Mouse (Mus musculus): ENCODE results near the gene Tmbim7.
"Not testable (repeated sequence)": the region's sequence is repeated elsewhere in the genome, so short reads cannot be mapped to it uniquely, and the experiment has no call there.

The Tmbim7 gene

GRCm38 (mm10) chr5:3650881-3651280 is at the start of gene Tmbim7:
TSS of gene Tmbim7 (plus strand) at chr5:3651181.
- no peak for DNase-seq

- no peak for DNase-seq
These were observed 43.9 kb upstream of the Tmbim7 start for GRCm38 (mm10) chr5:3607114-3607513.

GRCm38 (mm10) chr5:3609241-3609640 is 41.7 kb upstream of the Tmbim7 start:
- DNase-seq: no peak

- DNase-seq: not testable (repeated sequence)
These were observed 39.1 kb upstream of the Tmbim7 start for GRCm38 (mm10) chr5:3611835-3612234.

GRCm38 (mm10) chr5:3620486-3620885 is 30.5 kb upstream of the Tmbim7 start:
- DNase-seq: peak; percentile 77 to 82

- DNase-seq: no peak
These were observed 20.9 kb upstream of the Tmbim7 start for GRCm38 (mm10) chr5:3630055-3630454.

GRCm38 (mm10) chr5:3631512-3632271 is 19.3 kb upstream of the Tmbim7 start:
- no peak for DNase-seq

GRCm38 (mm10) chr5:3632285-3632684 is 18.7 kb upstream of the Tmbim7 start:
- DNase-seq: no peak

- no peak for DNase-seq
These were observed 17.7 kb upstream of the Tmbim7 start for GRCm38 (mm10) chr5:3633315-3633714.

GRCm38 (mm10) chr5:3633951-3634350 is 17.0 kb upstream of the Tmbim7 start:
- no peak for DNase-seq

GRCm38 (mm10) chr5:3635286-3635685 is 15.7 kb upstream of the Tmbim7 start:
- DNase-seq: no peak

- no peak for DNase-seq
These were observed 6.4 kb upstream of the Tmbim7 start for GRCm38 (mm10) chr5:3644621-3645020.

GRCm38 (mm10) chr5:3645326-3645725 is 5.7 kb upstream of the Tmbim7 start:
- DNase-seq: no peak

GRCm38 (mm10) chr5:3646539-3646938 is 4.4 kb upstream of the Tmbim7 start:
- DNase-seq: no peak

- peak; percentile 61 to 67 for DNase-seq
These were observed 3.8 kb upstream of the Tmbim7 start for GRCm38 (mm10) chr5:3646991-3647707.

- peak; percentile 88 to 94 for DNase-seq
These were observed 3.3 kb upstream of the Tmbim7 start for GRCm38 (mm10) chr5:3647708-3648121.

- no peak for DNase-seq
These were observed 2.7 kb upstream of the Tmbim7 start for GRCm38 (mm10) chr5:3648206-3648848.

GRCm38 (mm10) chr5:3648849-3649210 is 2.2 kb upstream of the Tmbim7 start:
- no peak for DNase-seq

- no peak for DNase-seq
These were observed 640 bp downstream of the Tmbim7 start for GRCm38 (mm10) chr5:3651621-3652020.

- not testable (repeated sequence) for DNase-seq
These were observed 2.1 kb downstream of the Tmbim7 start for GRCm38 (mm10) chr5:3652903-3653575.

- no peak for DNase-seq
These were observed 2.8 kb downstream of the Tmbim7 start for GRCm38 (mm10) chr5:3653801-3654200.

- no peak for DNase-seq
These were observed 6.1 kb downstream of the Tmbim7 start, which contains the start of gene Gatad1 for GRCm38 (mm10) chr5:3657085-3657484. TSS of gene Gatad1 (minus strand) at chr5:3657185.

GRCm38 (mm10) chr5:3665225-3665624 is 14.2 kb downstream of the Tmbim7 start:
- no peak for DNase-seq

Data from cerebellum, adult 18-20 months (tissue).